Mouse (Mus musculus): ENCODE measurements around the gene Renbp.
A peak's percentile ranks its signal among the peaks of the same experiment; 100 is the strongest.

GRCm38 (mm10) chrX:73921823-73922549 is 8.7 kb downstream of the Renbp start, which contains the start of the genes Arhgap4 and Naa10:
- TF ChIP-seq CTCF (IDR thresholded peaks at IDR 0.05; ENCODE audit: insufficient read depth, low read length) (no peak), POLR2A (IDR thresholded peaks at IDR 0.05; ENCODE audit: borderline replicate concordance, extremely low read depth, low read depth, low read length) (peak; percentile 46; the same call in 1 of the 2 replicates)

Measured in lung, adult 2 months (tissue).